Mouse (Mus musculus): ENCODE measurements around the gene Adat1.

DNA sequence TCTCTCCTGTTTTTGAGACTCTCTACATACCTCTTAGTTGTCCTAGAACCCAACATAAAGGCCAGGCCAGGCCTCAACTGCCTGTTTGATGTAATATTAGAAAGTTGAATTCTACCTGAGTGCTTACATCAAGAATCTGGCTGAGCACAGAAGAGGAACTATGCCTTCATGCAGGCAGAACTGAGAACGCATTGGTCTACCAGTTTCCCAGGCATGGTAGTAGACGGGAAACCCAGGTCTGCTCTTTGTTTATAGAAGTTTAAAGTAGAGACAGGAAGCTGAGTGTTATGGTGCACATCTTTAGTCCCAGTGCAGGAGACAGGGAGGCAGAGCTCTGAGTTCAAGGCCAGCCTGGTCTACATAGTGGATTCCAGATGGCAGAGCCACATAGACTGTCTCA is 45.0 kb downstream of the Adat1 start:
- TF ChIP-seq POLR2A (IDR thresholded peaks at IDR 0.05; ENCODE audit: borderline replicate concordance, low read depth, low read length) (no peak), CTCF (IDR thresholded peaks at IDR 0.05; ENCODE audit: low read depth, low read length) (no peak)

Measured in bone marrow macrophage, adult 2 months (primary cell).